Mouse (Mus musculus): ENCODE results near the gene Kat6b. TPM values are rescaled to one million over a fixed set of nuclear protein-coding genes. Genes with fewer than 3 reads are reported as not detected.

Gene Kat6b
- polyA plus RNA-seq, 1 experiment from 2014 or later = 14.2 TPM

DNA sequence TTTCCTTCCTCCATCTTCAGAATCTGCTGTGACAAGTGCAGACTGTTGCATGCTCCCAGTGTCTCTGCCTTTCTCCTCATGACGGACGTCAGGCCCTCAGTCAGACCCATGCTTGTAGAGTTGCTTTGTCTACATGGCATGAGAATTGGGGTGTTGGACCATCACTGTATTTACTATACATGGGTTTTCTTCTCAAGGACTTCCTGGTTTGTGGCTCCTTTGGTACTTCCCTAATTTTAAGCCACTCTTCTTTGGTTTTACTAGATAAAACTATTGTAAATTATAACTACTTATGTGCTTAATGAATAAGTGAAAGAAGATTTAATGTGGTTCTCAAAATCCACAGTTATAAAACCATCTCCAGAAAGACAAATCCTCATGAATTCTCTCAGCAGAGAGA, 134.6 kb downstream of the Kat6b start:
- Histone ChIP-seq H3K4me3 (no peak overlapping the region), H3K9me3 (no peaks in the 10 kb centered on the region), H3K27me3 (replicated peaks; ENCODE audit: low read depth, poor library complexity, severe bottlenecking) (no peaks in the 10 kb centered on the region), H3K27ac (replicated peaks) (no peak overlapping the region), H3K4me1 (no peaks in the 10 kb centered on the region), H3K36me3 (replicated peaks) (peaks cover 23% of the 10 kb centered on the region)
- 94% methylated on average over 2 of the region's 2 CpGs for WGBS
- no peak for DNase-seq (ENCODE audit: low spot score)

DNA sequence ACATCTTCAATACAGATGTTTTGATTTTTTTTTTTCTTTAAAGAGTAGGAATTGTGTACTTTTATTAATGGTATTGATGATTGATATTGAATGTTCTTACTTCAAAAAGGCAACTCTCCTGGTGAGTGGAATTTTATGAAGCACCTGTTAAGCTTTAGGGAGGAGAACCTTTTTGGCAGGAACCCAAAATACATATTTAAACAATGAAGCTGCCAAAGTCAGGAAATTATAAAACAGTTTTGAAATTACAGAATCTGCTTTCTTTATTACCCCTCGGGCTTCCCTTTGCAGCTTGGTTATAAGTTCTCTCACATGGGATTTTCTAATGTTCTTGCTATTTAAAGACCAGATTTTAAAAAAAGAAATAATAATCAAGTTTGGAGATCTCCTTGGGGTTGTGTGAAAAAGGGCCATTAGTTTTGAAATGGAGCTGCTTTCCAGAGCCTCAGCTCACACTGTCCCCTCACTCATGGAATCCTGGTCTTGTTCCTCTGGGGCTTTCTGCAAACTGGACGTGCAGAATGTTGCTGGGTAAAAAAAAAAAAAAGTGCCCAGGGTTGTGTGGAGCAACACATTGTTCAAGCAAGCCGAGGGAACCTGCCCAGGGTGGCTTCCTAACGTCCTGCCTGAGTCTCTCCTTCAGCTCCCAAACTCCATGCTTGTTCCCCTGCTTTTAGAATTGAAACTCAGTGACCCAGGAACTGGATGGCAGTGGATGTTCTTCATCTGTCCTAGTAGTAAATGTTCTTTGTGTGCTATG, 136.2 kb downstream of the Kat6b start:
- Histone ChIP-seq H3K9me3 (no peaks in the 10 kb centered on the region), H3K36me3 (replicated peaks) (peaks cover 25% of the 10 kb centered on the region), H3K27ac (replicated peaks) (no peak overlapping the region), H3K27me3 (replicated peaks; ENCODE audit: low read depth, poor library complexity, severe bottlenecking) (no peaks in the 10 kb centered on the region), H3K4me3 (no peak overlapping the region), H3K4me1 (no peaks in the 10 kb centered on the region)
- 63% methylated on average over 4 of the region's 4 CpGs for WGBS
- DNase-seq (ENCODE audit: low spot score) = no peak

DNA sequence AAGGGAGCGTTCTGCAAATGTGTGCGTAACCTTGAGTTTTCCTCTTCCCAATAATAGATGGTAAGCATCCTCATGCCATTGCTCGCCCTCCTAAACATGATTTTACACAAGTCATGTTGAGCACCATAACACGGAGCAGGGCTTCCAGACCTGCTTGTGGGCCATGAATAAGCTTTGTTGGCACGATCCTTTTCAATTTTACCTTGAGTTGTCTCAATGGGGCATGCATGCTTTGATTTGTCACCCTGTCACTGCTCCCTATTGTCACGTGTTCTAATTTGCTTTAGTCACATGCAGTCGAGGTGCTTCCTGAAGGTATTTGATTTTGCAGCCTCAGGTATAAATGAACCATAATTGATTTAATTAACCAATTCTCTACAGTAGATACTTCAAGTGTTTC, 138.7 kb downstream of the Kat6b start:
- Histone ChIP-seq H3K36me3 (replicated peaks) (peaks cover 30% of the 10 kb centered on the region), H3K9me3 (no peaks in the 10 kb centered on the region), H3K27me3 (replicated peaks; ENCODE audit: low read depth, poor library complexity, severe bottlenecking) (no peaks in the 10 kb centered on the region), H3K27ac (replicated peaks) (no peak overlapping the region), H3K4me1 (no peaks in the 10 kb centered on the region), H3K4me3 (no peak overlapping the region)
- DNase-seq (ENCODE audit: low spot score) = no peak
- WGBS = 90% methylated on average over 7 of the region's 7 CpGs

DNA sequence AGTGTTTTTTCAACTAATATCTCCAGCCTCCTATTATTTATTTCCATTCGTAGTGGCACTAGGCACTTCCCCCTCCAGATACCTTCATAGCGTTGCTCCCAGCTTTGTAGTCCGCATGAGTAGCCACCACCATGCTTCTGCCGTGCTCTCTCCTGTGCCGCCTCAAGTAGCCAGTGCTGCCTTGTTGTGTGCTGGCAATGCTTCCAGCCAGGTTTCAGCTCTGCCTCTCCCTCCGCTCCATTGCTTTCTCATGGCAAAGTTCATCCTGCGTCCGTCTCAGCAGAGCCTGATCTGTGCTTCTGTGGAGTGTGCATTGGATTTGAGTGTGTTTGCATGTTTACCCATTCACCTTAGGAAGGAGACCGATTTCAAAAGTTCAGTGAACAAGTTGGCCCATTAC, 144.7 kb downstream of the Kat6b start:
- Histone ChIP-seq H3K36me3 (replicated peaks) (peaks cover 68% of the 10 kb centered on the region), H3K4me3 (no peak overlapping the region), H3K9me3 (no peaks in the 10 kb centered on the region), H3K27me3 (replicated peaks; ENCODE audit: low read depth, poor library complexity, severe bottlenecking) (no peaks in the 10 kb centered on the region), H3K4me1 (no peaks in the 10 kb centered on the region), H3K27ac (replicated peaks) (no peak overlapping the region)
- WGBS = 93% methylated on average over 9 of the region's 9 CpGs
- DNase-seq (ENCODE audit: low spot score) = no peak

- Histone ChIP-seq H3K27me3 (replicated peaks; ENCODE audit: low read depth, poor library complexity, severe bottlenecking) (no peaks in the 10 kb centered on the region), H3K27ac (replicated peaks) (no peak overlapping the region), H3K4me3 (no peak overlapping the region), H3K36me3 (replicated peaks) (peaks cover 63% of the 10 kb centered on the region), H3K9me3 (no peaks in the 10 kb centered on the region), H3K4me1 (peaks cover 17% of the 10 kb centered on the region)
- WGBS = 72% methylated on average over 5 of the region's 5 CpGs
- DNase-seq (ENCODE audit: low spot score) = no peak
These were observed 150.5 kb downstream of the Kat6b start for GRCm38 (mm10) chr14:21631665-21632200.

DNA sequence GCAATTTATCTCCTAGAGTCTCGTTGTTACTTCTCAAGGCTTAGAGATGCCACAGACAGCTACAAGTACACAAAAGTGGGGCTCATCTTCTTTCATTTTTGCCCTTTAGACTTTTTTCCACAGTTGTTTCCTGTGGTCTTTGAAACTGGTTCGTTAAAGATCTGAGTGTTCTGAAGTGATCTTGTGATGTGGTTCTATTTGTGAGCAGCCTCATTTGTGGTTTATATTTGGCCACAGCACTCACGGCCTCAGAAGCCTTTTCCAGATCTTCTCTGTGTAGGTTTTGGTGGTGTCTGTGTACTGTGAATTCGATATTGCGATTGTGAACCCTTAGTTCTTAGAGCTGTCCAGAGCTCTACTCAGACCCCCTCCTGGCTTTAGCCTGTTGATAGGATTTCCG, 155.3 kb downstream of the Kat6b start:
- no peak for DNase-seq (ENCODE audit: low spot score)
- H3K9me3 ChIP-seq = no peaks in the 10 kb centered on the region
- no peaks in the 10 kb centered on the region for H3K27me3 ChIP-seq (replicated peaks; ENCODE audit: low read depth, poor library complexity, severe bottlenecking)
- H3K4me1 ChIP-seq = peaks cover 19% of the 10 kb centered on the region
- H3K27ac ChIP-seq (replicated peaks) = no peak overlapping the region
- no peak overlapping the region for H3K4me3 ChIP-seq
- 81% methylated on average over 6 of the region's 6 CpGs for WGBS
- H3K36me3 ChIP-seq (replicated peaks) = peaks cover 55% of the 10 kb centered on the region

- no peak for DNase-seq (ENCODE audit: low spot score)
These were observed 159.7 kb downstream of the Kat6b start for GRCm38 (mm10) chr14:21640806-21641435.

GRCm38 (mm10) chr14:21653813-21654212, 172.6 kb downstream of the Kat6b start:
- Histone ChIP-seq H3K4me1 (peaks cover 33% of the 10 kb centered on the region), H3K4me3 (no peak overlapping the region), H3K36me3 (replicated peaks) (peaks cover 21% of the 10 kb centered on the region), H3K27me3 (replicated peaks; ENCODE audit: low read depth, poor library complexity, severe bottlenecking) (no peaks in the 10 kb centered on the region), H3K27ac (replicated peaks) (no peak overlapping the region), H3K9me3 (no peaks in the 10 kb centered on the region)
- 78% methylated on average over 2 of the region's 2 CpGs for WGBS
- DNase-seq (ENCODE audit: low spot score) = no peak

More at GRCm38 (mm10) chr14:21640806-21641435, 159.7 kb downstream of the Kat6b start:
- no peaks in the 10 kb centered on the region for H3K9me3 ChIP-seq
- no peaks in the 10 kb centered on the region for H3K27me3 ChIP-seq (replicated peaks; ENCODE audit: low read depth, poor library complexity, severe bottlenecking)
- peaks cover 58% of the 10 kb centered on the region for H3K36me3 ChIP-seq (replicated peaks)
- no peak overlapping the region for H3K4me3 ChIP-seq
- peaks cover 5% of the 10 kb centered on the region; the same call in 1 of the 2 replicates for H3K4me1 ChIP-seq
- WGBS = 86% methylated on average over 4 of the region's 4 CpGs
- H3K27ac ChIP-seq (replicated peaks) = no peak overlapping the region

- Histone ChIP-seq H3K36me3 (replicated peaks) (peaks cover 42% of the 10 kb centered on the region), H3K27me3 (replicated peaks; ENCODE audit: low read depth, poor library complexity, severe bottlenecking) (no peaks in the 10 kb centered on the region), H3K4me1 (peaks cover 40% of the 10 kb centered on the region), H3K27ac (replicated peaks) (0 out of 2 replicates have a peak overlapping the region, but pooled peaks have one; percentile 27), H3K9me3 (no peaks in the 10 kb centered on the region), H3K4me3 (no peak overlapping the region)
- DNase-seq (ENCODE audit: low spot score) = no peak
- WGBS = 85% methylated on average over 13 of the region's 13 CpGs
These were observed 177.9 kb downstream of the Kat6b start for GRCm38 (mm10) chr14:21659155-21659554.

GRCm38 (mm10) chr14:21659652-21660051, 178.4 kb downstream of the Kat6b start:
- Histone ChIP-seq H3K9me3 (no peaks in the 10 kb centered on the region), H3K4me3 (no peak overlapping the region), H3K27ac (replicated peaks) (no peak overlapping the region), H3K4me1 (peaks cover 40% of the 10 kb centered on the region), H3K36me3 (replicated peaks) (peaks cover 42% of the 10 kb centered on the region), H3K27me3 (replicated peaks; ENCODE audit: low read depth, poor library complexity, severe bottlenecking) (no peaks in the 10 kb centered on the region)
- DNase-seq (ENCODE audit: low spot score) = peak; percentile 70
- WGBS = 26% methylated on average over 5 of the region's 5 CpGs

GRCm38 (mm10) chr14:21662465-21663142, 181.4 kb downstream of the Kat6b start:
- no peaks in the 10 kb centered on the region for H3K27me3 ChIP-seq (replicated peaks; ENCODE audit: low read depth, poor library complexity, severe bottlenecking)
- H3K36me3 ChIP-seq (replicated peaks) = peaks cover 68% of the 10 kb centered on the region
- peaks cover 21% of the 10 kb centered on the region for H3K4me1 ChIP-seq
- no peak for DNase-seq (ENCODE audit: low spot score)
- no peak overlapping the region for H3K4me3 ChIP-seq
- 82% methylated on average over 8 of the region's 8 CpGs for WGBS
- no peaks in the 10 kb centered on the region for H3K9me3 ChIP-seq
- H3K27ac ChIP-seq (replicated peaks) = no peak overlapping the region

- DNase-seq (ENCODE audit: low spot score) = no peak
- WGBS = 93% methylated on average over 11 of the region's 11 CpGs
These were observed 188.0 kb downstream of the Kat6b start for GRCm38 (mm10) chr14:21669218-21669617.

More at GRCm38 (mm10) chr14:21669218-21669617, 188.0 kb downstream of the Kat6b start:
- peaks cover 12% of the 10 kb centered on the region; the same call in 1 of the 2 replicates for H3K4me1 ChIP-seq
- no peaks in the 10 kb centered on the region for H3K27me3 ChIP-seq (replicated peaks; ENCODE audit: low read depth, poor library complexity, severe bottlenecking)
- no peak overlapping the region for H3K4me3 ChIP-seq
- no peaks in the 10 kb centered on the region for H3K9me3 ChIP-seq
- no peak overlapping the region for H3K27ac ChIP-seq (replicated peaks)
- peaks cover 63% of the 10 kb centered on the region for H3K36me3 ChIP-seq (replicated peaks)

All from embryonic facial prominence, embryonic 10.5 days (tissue).